Mouse (Mus musculus): ENCODE measurements around the gene Ccdc57.
"Not testable (repeated sequence)": the region's sequence is repeated elsewhere in the genome, so short reads cannot be mapped to it uniquely, and the experiment has no call there.

The Ccdc57 gene

GRCm38 (mm10) chr11:120902487-120903142 is 30.1 kb downstream of the Ccdc57 start:
- DNase-seq: no peak

- no peak for DNase-seq
Observed at GRCm38 (mm10) chr11:120901729-120902486, 30.8 kb downstream of the Ccdc57 start.

GRCm38 (mm10) chr11:120900276-120901244 is 32.1 kb downstream of the Ccdc57 start:
- no peak for DNase-seq

GRCm38 (mm10) chr11:120898114-120898548 is 34.5 kb downstream of the Ccdc57 start:
- DNase-seq: no peak

GRCm38 (mm10) chr11:120895441-120895840 is 37.2 kb downstream of the Ccdc57 start:
- no peak for DNase-seq

GRCm38 (mm10) chr11:120894397-120894796 is 38.3 kb downstream of the Ccdc57 start:
- no peak for DNase-seq

GRCm38 (mm10) chr11:120889216-120889615 is 43.5 kb downstream of the Ccdc57 start:
- DNase-seq: no peak

- DNase-seq: no peak
Observed at GRCm38 (mm10) chr11:120888718-120889117, 44.0 kb downstream of the Ccdc57 start.

- DNase-seq: no peak
Observed at GRCm38 (mm10) chr11:120887502-120887901, 45.2 kb downstream of the Ccdc57 start.

GRCm38 (mm10) chr11:120886462-120886861 is 46.2 kb downstream of the Ccdc57 start:
- DNase-seq: no peak

GRCm38 (mm10) chr11:120883601-120884000 is 49.1 kb downstream of the Ccdc57 start:
- DNase-seq: no peak

GRCm38 (mm10) chr11:120882931-120883330 is 49.7 kb downstream of the Ccdc57 start:
- no peak for DNase-seq

- peak in 1 of 2 experiments; percentile 15 for DNase-seq
Observed at GRCm38 (mm10) chr11:120873206-120873605, 59.5 kb downstream of the Ccdc57 start.

- DNase-seq: no peak
Observed at GRCm38 (mm10) chr11:120871521-120871920, 61.2 kb downstream of the Ccdc57 start.

- DNase-seq: no peak
Observed at GRCm38 (mm10) chr11:120865816-120866215, 66.9 kb downstream of the Ccdc57 start.

GRCm38 (mm10) chr11:120862819-120863218 is 69.9 kb downstream of the Ccdc57 start:
- no peak for DNase-seq

GRCm38 (mm10) chr11:120855938-120856337 is 76.7 kb downstream of the Ccdc57 start:
- not testable (repeated sequence) for DNase-seq

GRCm38 (mm10) chr11:120853788-120854187 is 78.9 kb downstream of the Ccdc57 start:
- DNase-seq: no peak

GRCm38 (mm10) chr11:120853158-120853557 is 79.5 kb downstream of the Ccdc57 start:
- DNase-seq: no peak

GRCm38 (mm10) chr11:120852083-120852935 is 80.4 kb downstream of the Ccdc57 start:
- DNase-seq: no peak

- DNase-seq: no peak
Observed at GRCm38 (mm10) chr11:120851582-120851981, 81.1 kb downstream of the Ccdc57 start.

- DNase-seq: no peak
Observed at GRCm38 (mm10) chr11:120851132-120851531, 81.5 kb downstream of the Ccdc57 start.

All from cerebellum, postnatal 25 days (tissue).